Mouse (Mus musculus): ENCODE data around the gene Dmxl2.

GRCm38 (mm10) chr9:54538244-54538643 is 36.8 kb upstream of the Dmxl2 start:
- TF ChIP-seq CEBPB (IDR thresholded peaks at IDR 0.05; ENCODE audit: low read depth) (no peak), CTCF (IDR thresholded peaks at IDR 0.05; ENCODE audit: control insufficient read depth, insufficient read depth, insufficient read length) (no peak), MAX (IDR thresholded peaks at IDR 0.05) (no peak), USF1 (IDR thresholded peaks at IDR 0.05; ENCODE audit: low read depth) (no peak), FOSL1 (IDR thresholded peaks at IDR 0.05; ENCODE audit: insufficient read depth, low read length, poor library complexity, severe bottlenecking) (no peak), MYOG (IDR thresholded peaks at IDR 0.05; ENCODE audit: control insufficient read depth, extremely low read depth, insufficient read length) (no peak)
